Mouse (Mus musculus): ENCODE data around the gene Sez6l2.

DNA sequence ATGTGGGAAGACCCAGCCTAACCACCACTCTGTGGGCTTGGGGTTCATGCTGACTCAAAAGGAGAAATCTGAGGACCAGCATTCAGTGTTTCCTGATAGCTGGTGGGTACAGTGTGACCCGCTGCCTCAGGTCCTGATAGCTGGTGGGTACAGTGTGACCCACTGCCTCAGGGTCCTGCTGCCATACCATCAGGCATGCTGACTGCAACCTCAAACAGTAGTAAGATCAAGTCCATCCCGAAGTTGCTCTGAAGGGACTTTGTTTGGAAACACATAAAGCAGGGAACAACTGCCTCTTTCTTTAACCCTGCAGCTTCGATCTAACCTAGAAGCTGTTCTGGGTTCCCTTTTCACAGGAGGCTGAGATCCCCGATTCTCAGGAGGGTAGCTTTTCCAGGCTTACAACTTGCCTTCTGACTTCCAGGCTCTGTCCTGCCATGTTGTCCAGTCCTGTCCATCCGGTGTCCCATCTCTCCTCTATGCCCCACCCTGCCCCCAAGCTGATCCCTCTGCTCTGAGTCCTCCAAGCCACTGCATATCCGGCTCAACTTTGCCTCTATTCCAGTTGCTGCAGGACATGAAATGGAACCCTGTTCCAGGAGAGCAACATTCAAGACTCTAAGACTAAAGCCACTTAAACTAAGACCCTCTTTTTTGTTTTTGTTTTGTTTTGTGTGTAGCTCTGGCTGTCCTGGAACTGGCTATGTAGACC is 57.1 kb downstream of the Sez6l2 start:
- TF ChIP-seq FLI1 (IDR thresholded peaks at IDR 0.05; ENCODE audit: low read length) (no peak), GATA1 (IDR thresholded peaks at IDR 0.05; ENCODE audit: borderline replicate concordance, low read length) (no peak)

Data from megakaryocyte, embryonic 14.5 days (primary cell).